In genomic region chr15:81475654-81476053, GRCm38 (mm10) we compare ENCODE assay signal across 9 mouse cellular contexts. TPM values are rescaled to one million over a fixed set of nuclear protein-coding genes. Genes with fewer than 3 reads are reported as not detected.
DNase-seq lines count a peak whose midpoint lies in the region; ATAC-seq and TF ChIP-seq lines count a peak whose summit lies in the region.
"Had no signal": no experiment of that assay in that cellular context is flagged by ENCODE, and none has a peak within 500 bp of the region (broad histone marks: within the 10 kb centered on the region; RNA-seq: fewer than 3 reads in every experiment).

No protein-coding gene starts in this region.

- WGBS in heart, embryonic 12.5 days, result 41% methylated on average over 3 of the region's 3 CpGs

- peak; percentile 79 for DNase-seq in heart, adult 11 months
- peak; percentile 46 for DNase-seq in retina, embryonic 14.5 days (ENCODE audit: low spot score)
- DNase-seq in retina, postnatal 1 day, result no peak
- DNase-seq in lung, postnatal 36 days, result peak; percentile 70
- no peak for DNase-seq in yolk sac, embryonic 10.5 days (ENCODE audit: low spot score)

- H3K9ac ChIP-seq in heart, embryonic 12.5 days, result no peak overlapping the region
- H3K9ac ChIP-seq: liver, embryonic 15.5 days had no signal

- peaks cover 51% of the 10 kb centered on the region for H3K36me3 ChIP-seq in heart, embryonic 12.5 days

- no peaks in the 10 kb centered on the region for H3K27me3 ChIP-seq in heart, embryonic 12.5 days (replicated peaks)
- H3K27me3 ChIP-seq: liver, embryonic 15.5 days had no signal

- H3K9me3 ChIP-seq in heart, embryonic 12.5 days (replicated peaks), result no peaks in the 10 kb centered on the region
- H3K9me3 ChIP-seq: liver, embryonic 15.5 days had no signal

- no peak for ATAC-seq in heart, embryonic 12.5 days (ENCODE audit: insufficient number of reproducible peaks, low FRiP score)
- ATAC-seq in erythroblast, adult 5-6 weeks (replicated peaks; ENCODE audit: low FRiP score, poor library complexity, severe bottlenecking), result no peak

- H3K27ac ChIP-seq in heart, embryonic 12.5 days (ENCODE audit: poor library complexity, severe bottlenecking), result no peak overlapping the region
- H3K27ac ChIP-seq in bone marrow macrophage, adult 2 months (ENCODE audit: insufficient read depth, low read depth, low read length), result no peak overlapping the region
- H3K27ac ChIP-seq: liver, embryonic 15.5 days had no signal

- peak; percentile 30; the same call in 1 of the 2 replicates for TF ChIP-seq CTCF in bone marrow macrophage, adult 2 months (IDR thresholded peaks at IDR 0.05; ENCODE audit: low read depth, low read length)

- no peaks in the 10 kb centered on the region for H3K4me1 ChIP-seq in heart, embryonic 12.5 days (replicated peaks)
- H3K4me1 ChIP-seq in bone marrow macrophage, adult 2 months (ENCODE audit: control insufficient read depth, insufficient read depth, low read length), result no peaks in the 10 kb centered on the region

- TF ChIP-seq POLR2A in bone marrow macrophage, adult 2 months (IDR thresholded peaks at IDR 0.05; ENCODE audit: borderline replicate concordance, low read depth, low read length), result no peak

- H3K4me2 ChIP-seq in heart, embryonic 12.5 days, result no peak overlapping the region

- no peak overlapping the region for H3K4me3 ChIP-seq in heart, embryonic 12.5 days
- no peak overlapping the region for H3K4me3 ChIP-seq in bone marrow macrophage, adult 2 months (ENCODE audit: insufficient read depth, low read length)
- H3K4me3 ChIP-seq: liver, embryonic 15.5 days had no signal

RNA-seq across cellular contexts. Expression of gene Rbx1, which starts 9.6 kb away (rescaled TPM):
- polyA plus RNA-seq in heart, embryonic 12.5 days (2016; fragmentation: Nextera tagmentation; extraction: Ambion mirVana), result 383 and 424 TPM in 2 replicates
- polyA plus RNA-seq in bone marrow macrophage, adult 2 months (2012; ENCODE audit: insufficient read depth, insufficient read length, missing spikeins), result 113 and 142 TPM in 2 replicates
- total RNA-seq in erythroblast, adult 5-6 weeks (2015; ENCODE audit: low replicate concordance), result 52.7 and 66.1 TPM in 2 replicates
- total RNA-seq in erythroblast, adult 5-6 weeks (2017; ENCODE audit: low replicate concordance), result 38.1 and 39.2 TPM in 2 replicates

Comparison
In these comparisons a context has a peak if more than half of its experiments do, and no peak if none do; other contexts are left out.
1. DNase-seq: peak in heart, adult 11 months (single experiment), retina, embryonic 14.5 days (single experiment) and lung, postnatal 36 days (single experiment); none in retina, postnatal 1 day (single experiment) and yolk sac, embryonic 10.5 days (single experiment).